Mouse (Mus musculus) monocyte, adult 5-6 weeks (primary cell): ENCODE measurements at regions not wholly inside any gene's neighbourhood (a gene's known extent, or its start where the extent isn't known, plus 50 kb on each side); places are given as distances from the start of the nearest gene placed in this dataset.

Source experiments
- ATAC-seq: fragments of 153-309, 156-312 bp; replicated peaks from 2 replicates; pipeline ENCODE4 v1.8.0; 2017; ENCODE audit warnings: mild to moderate bottlenecking; ENCODE audit not compliant: low TSS enrichment, insufficient number of reproducible peaks, severe bottlenecking, poor library complexity, low FRiP score

- ATAC-seq: no peak
Measured at GRCm38 (mm10) chr2:137662216-137662615, 545.8 kb upstream of the Jag1 start.

- no peak for ATAC-seq
Measured at GRCm38 (mm10) chr2:137660449-137660848, 544.0 kb upstream of the Jag1 start.

- no peak for ATAC-seq
Measured at GRCm38 (mm10) chr2:137654296-137654695, 537.9 kb upstream of the Jag1 start.

- ATAC-seq: no peak
Measured at GRCm38 (mm10) chr2:137644160-137644559, 527.7 kb upstream of the Jag1 start.

- ATAC-seq: no peak
Measured at GRCm38 (mm10) chr2:137643269-137644055, 527.0 kb upstream of the Jag1 start.

GRCm38 (mm10) chr2:137635019-137635621 is 518.7 kb upstream of the Jag1 start:
- ATAC-seq: no peak

GRCm38 (mm10) chr2:137616637-137617036 is 500.2 kb upstream of the Jag1 start:
- no peak for ATAC-seq

GRCm38 (mm10) chr2:137613791-137614190 is 497.3 kb upstream of the Jag1 start:
- ATAC-seq: no peak

GRCm38 (mm10) chr2:137608506-137608905 is 492.1 kb upstream of the Jag1 start:
- ATAC-seq: no peak

- no peak for ATAC-seq
Measured at GRCm38 (mm10) chr2:137598136-137598535, 481.7 kb upstream of the Jag1 start.

GRCm38 (mm10) chr2:137594509-137594908 is 478.1 kb upstream of the Jag1 start:
- ATAC-seq: no peak

GRCm38 (mm10) chr2:137591551-137591950 is 475.1 kb upstream of the Jag1 start:
- no peak for ATAC-seq

GRCm38 (mm10) chr2:137581491-137581890 is 465.0 kb upstream of the Jag1 start:
- no peak for ATAC-seq

GRCm38 (mm10) chr2:137575750-137576149 is 459.3 kb upstream of the Jag1 start:
- ATAC-seq: no peak

- ATAC-seq: no peak
Measured at GRCm38 (mm10) chr2:137574845-137575449, 458.5 kb upstream of the Jag1 start.

- no peak for ATAC-seq
Measured at GRCm38 (mm10) chr2:137571146-137571545, 454.7 kb upstream of the Jag1 start.

GRCm38 (mm10) chr2:137566619-137567018 is 450.2 kb upstream of the Jag1 start:
- ATAC-seq: no peak

- no peak for ATAC-seq
Measured at GRCm38 (mm10) chr2:137564064-137564624, 447.7 kb upstream of the Jag1 start.

- ATAC-seq: no peak
Measured at GRCm38 (mm10) chr2:137560366-137560765, 443.9 kb upstream of the Jag1 start.

GRCm38 (mm10) chr2:137553871-137554270 is 437.4 kb upstream of the Jag1 start:
- no peak for ATAC-seq
